8 mouse cellular contexts compared by ENCODE assay signal in the genomic region with DNA sequence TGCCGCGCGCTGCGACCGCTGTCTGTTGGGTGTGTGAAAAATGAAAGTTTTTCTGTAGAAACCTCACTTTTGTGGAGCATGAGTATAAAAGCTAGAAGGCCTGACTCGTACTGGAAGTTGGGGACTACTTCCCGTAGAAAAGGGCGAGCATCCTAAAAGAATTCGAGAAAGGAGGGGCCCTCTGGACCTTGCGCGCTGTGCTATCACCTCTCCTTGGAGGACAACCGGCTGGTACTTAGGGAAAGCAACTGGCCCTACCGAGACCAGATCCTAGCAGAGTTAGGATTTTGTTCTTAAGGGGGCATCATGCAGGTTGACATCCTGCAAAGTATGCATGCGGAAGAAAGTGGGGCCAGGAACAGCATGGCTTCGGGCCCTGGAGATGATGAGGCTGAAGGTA. TPM values are rescaled to one million over a fixed set of nuclear protein-coding genes. Genes with fewer than 3 reads are reported as not detected.
DNase-seq lines count a peak whose midpoint lies in the region; ATAC-seq and TF ChIP-seq lines count a peak whose summit lies in the region.

No protein-coding gene starts in this region.

- 0 out of 2 replicates have a peak, but pooled peaks cover 3% of the 10 kb centered on the region for H3K36me3 ChIP-seq in heart, embryonic 10.5 days
- 0 out of 2 replicates have a peak, but pooled peaks cover 2% of the 10 kb centered on the region for H3K36me3 ChIP-seq in ES-Bruce4 (ENCODE audit: control insufficient read depth, insufficient read depth, low read length, poor library complexity, severe bottlenecking)
- H3K36me3 ChIP-seq in forebrain, embryonic 11.5 days (ENCODE audit: control insufficient read depth, insufficient read depth, low read length): no peaks in the 10 kb centered on the region; the same call in 1 of the 2 replicates
- no peaks in the 10 kb centered on the region for H3K36me3 ChIP-seq in limb, embryonic 14.5 days (ENCODE audit: control insufficient read depth, insufficient read depth, low read length)
- no peaks in the 10 kb centered on the region for H3K36me3 ChIP-seq in neural tube, embryonic 15.5 days

- peak overlapping the region; percentile 67 for H3K4me2 ChIP-seq in forebrain, embryonic 11.5 days (ENCODE audit: low read depth, low read length, severe bottlenecking)
- peak overlapping the region; percentile 82 for H3K4me2 ChIP-seq in limb, embryonic 14.5 days (replicated peaks; ENCODE audit: low read depth, low read length, severe bottlenecking)
- H3K4me2 ChIP-seq in neural tube, embryonic 15.5 days: peak overlapping the region; percentile 86

- no peaks in the 10 kb centered on the region for H3K9me3 ChIP-seq in heart, embryonic 10.5 days
- no peaks in the 10 kb centered on the region for H3K9me3 ChIP-seq in ES-Bruce4 (replicated peaks; ENCODE audit: control insufficient read depth, insufficient read depth, low read length, poor library complexity, severe bottlenecking)
- H3K9me3 ChIP-seq in forebrain, embryonic 11.5 days (ENCODE audit: control insufficient read depth, low read length): no peaks in the 10 kb centered on the region
- no peaks in the 10 kb centered on the region for H3K9me3 ChIP-seq in limb, embryonic 14.5 days (ENCODE audit: control insufficient read depth, low read length)
- H3K9me3 ChIP-seq in neural tube, embryonic 15.5 days (replicated peaks): no peaks in the 10 kb centered on the region

- no peak for TF ChIP-seq EP300 in ES-Bruce4 (IDR thresholded peaks at IDR 0.05; ENCODE audit: insufficient read depth, low read depth, low read length)

- peak overlapping the region; percentile 99 for H3K9ac ChIP-seq in ES-Bruce4 (ENCODE audit: low read depth, poor library complexity, severe bottlenecking)
- H3K9ac ChIP-seq in forebrain, embryonic 11.5 days (ENCODE audit: low read length): peak overlapping the region; percentile 98
- H3K9ac ChIP-seq in limb, embryonic 14.5 days (ENCODE audit: low read depth, low read length, severe bottlenecking): peak overlapping the region; percentile 95
- peak overlapping the region; percentile 99 for H3K9ac ChIP-seq in neural tube, embryonic 15.5 days (replicated peaks)

- H3K4me3 ChIP-seq in heart, embryonic 10.5 days: peak overlapping the region; percentile 100
- H3K4me3 ChIP-seq in ES-Bruce4 (ENCODE audit: low read depth, low read length): peak overlapping the region; percentile 82
- peak overlapping the region; percentile 99 for H3K4me3 ChIP-seq in forebrain, embryonic 11.5 days (ENCODE audit: low read depth, low read length)
- H3K4me3 ChIP-seq in limb, embryonic 14.5 days (replicated peaks; ENCODE audit: low read length): peak overlapping the region; percentile 100
- peak overlapping the region; percentile 98 for H3K4me3 ChIP-seq in neural tube, embryonic 15.5 days (replicated peaks)

- peak; percentile 5 for ATAC-seq in forebrain, embryonic 11.5 days (replicated peaks; ENCODE audit: low FRiP score)
- 0 out of 2 replicates have a peak, but pooled peaks have one; percentile 0 for ATAC-seq in limb, embryonic 14.5 days (ENCODE audit: low FRiP score, low read depth)
- peak; percentile 21 for ATAC-seq in neural tube, embryonic 15.5 days (ENCODE audit: low FRiP score)

- WGBS in heart, embryonic 10.5 days: 4% methylated on average over 15 of the region's 15 CpGs
- 5% methylated on average over 15 of the region's 15 CpGs for WGBS in forebrain, embryonic 11.5 days
- WGBS in limb, embryonic 14.5 days: 6% methylated on average over 15 of the region's 15 CpGs
- 5% methylated on average over 15 of the region's 15 CpGs for WGBS in neural tube, embryonic 15.5 days

- H3K27ac ChIP-seq in heart, embryonic 10.5 days: peak overlapping the region; percentile 100
- peak overlapping the region; percentile 82 for H3K27ac ChIP-seq in ES-Bruce4 (ENCODE audit: insufficient read depth, low read length)
- no peak overlapping the region for H3K27ac ChIP-seq in forebrain, embryonic 11.5 days (ENCODE audit: low read depth, low read length)
- peak overlapping the region; percentile 91 for H3K27ac ChIP-seq in limb, embryonic 14.5 days (replicated peaks; ENCODE audit: low read depth, low read length)
- H3K27ac ChIP-seq in neural tube, embryonic 15.5 days (replicated peaks): peak overlapping the region; percentile 61

- no peak for TF ChIP-seq POLR2A in ES-Bruce4 (IDR thresholded peaks at IDR 0.05; ENCODE audit: insufficient read depth, low read length)
- no peak for TF ChIP-seq POLR2A in limb, embryonic 14.5 days (IDR thresholded peaks at IDR 0.05; ENCODE audit: borderline replicate concordance, extremely low read depth, insufficient read depth, insufficient read length)

- TF ChIP-seq CTCF in ES-Bruce4 (IDR thresholded peaks at IDR 0.05; ENCODE audit: low read depth, low read length): no peak

- intact Hi-C loops in heart, postnatal 10 days (cut with DNase I): loop anchor here (5.0 kb wide), 2 partner anchors 63 to 88 kb away; a partner anchor contains a TSS

- H3K4me1 ChIP-seq in heart, embryonic 10.5 days: peaks cover 45% of the 10 kb centered on the region
- peaks cover 2% of the 10 kb centered on the region for H3K4me1 ChIP-seq in ES-Bruce4 (ENCODE audit: control insufficient read depth, insufficient read depth, low read length)
- peaks cover 6% of the 10 kb centered on the region for H3K4me1 ChIP-seq in forebrain, embryonic 11.5 days (replicated peaks; ENCODE audit: control insufficient read depth, insufficient read depth, low read length)
- H3K4me1 ChIP-seq in limb, embryonic 14.5 days (ENCODE audit: control insufficient read depth, insufficient read depth, low read length): peaks cover 19% of the 10 kb centered on the region
- H3K4me1 ChIP-seq in neural tube, embryonic 15.5 days: peaks cover 43% of the 10 kb centered on the region

- no peak for DNase-seq in heart, embryonic 10.5 days (ENCODE audit: low spot score)
- DNase-seq in heart, postnatal 10 days: no peak
- peak; percentile 45 for DNase-seq in forebrain, embryonic 11.5 days (ENCODE audit: low spot score)
- DNase-seq in limb, embryonic 14.5 days (ENCODE audit: low spot score): no peak
- no peak for DNase-seq in layer of hippocampus, postnatal 36 days
- DNase-seq in adrenal gland, adult (ENCODE audit: inconsistent age in 2 of 2, low spot score in 1 of 2): no peak

- H3K27me3 ChIP-seq in heart, embryonic 10.5 days (ENCODE audit: insufficient read depth, poor library complexity, severe bottlenecking): no peaks in the 10 kb centered on the region
- H3K27me3 ChIP-seq in ES-Bruce4 (ENCODE audit: control insufficient read depth, insufficient read depth, low read length, poor library complexity, severe bottlenecking): no peaks in the 10 kb centered on the region
- no peaks in the 10 kb centered on the region for H3K27me3 ChIP-seq in forebrain, embryonic 11.5 days (ENCODE audit: control insufficient read depth, insufficient read depth, low read length)
- no peaks in the 10 kb centered on the region for H3K27me3 ChIP-seq in limb, embryonic 14.5 days (ENCODE audit: control insufficient read depth, insufficient read depth, low read length)
- no peaks in the 10 kb centered on the region; the same call in 1 of the 2 replicates for H3K27me3 ChIP-seq in neural tube, embryonic 15.5 days (replicated peaks)

RNA-seq across cellular contexts. Expression of a gene that starts 0.6 kb away (rescaled TPM):
- 22.1 and 30.4 TPM in 2 replicates for polyA plus RNA-seq in heart, embryonic 10.5 days (2016; fragmentation: Nextera tagmentation; extraction: Ambion mirVana)
- 10 to 100 TPM; 26.8 to 31.2 TPM for total RNA-seq in heart, postnatal 10 days (2021)
- 127 and 133 TPM in 2 replicates for polyA plus RNA-seq in ES-Bruce4 (2011; ENCODE audit: insufficient read depth, insufficient read length, low read depth, missing spikeins)
- 43.0 and 43.3 TPM in 2 replicates for polyA plus RNA-seq in forebrain, embryonic 11.5 days (2014; fragmentation: Nextera tagmentation; extraction: Ambion mirVana)
- polyA plus RNA-seq in limb, embryonic 14.5 days (2012; rRNA removed): 64.3 and 78.5 TPM in 2 replicates
- 24.8 and 31.9 TPM in 2 replicates for polyA plus RNA-seq in limb, embryonic 14.5 days (2014; fragmentation: Nextera tagmentation; extraction: Ambion mirVana)
- 24.6 and 25.8 TPM in 2 replicates for polyA plus RNA-seq in neural tube, embryonic 15.5 days (2015; fragmentation: Nextera tagmentation; extraction: Ambion mirVana)
- total RNA-seq in layer of hippocampus, postnatal 36 days (2021): 10 to 100 TPM; 48.4 to 56.3 TPM
